Mouse (Mus musculus) embryo, embryonic 9.5 days (tissue): Measurements from ENCODE around the gene Dao.

Experiments used
- DNase-seq: peaks from one replicate; pipeline ENCODE4 v3.0.0-alpha.2; 2017; ENCODE audit errors: extremely low spot score

Gene Dao

GRCm38 (mm10) chr5:114067982-114068381 lies 64.5 kb downstream of the Dao start:
- no peak for DNase-seq

- DNase-seq = no peak
Measured at GRCm38 (mm10) chr5:114070858-114071257, 67.4 kb downstream of the Dao start.

GRCm38 (mm10) chr5:114072262-114072661 lies 68.8 kb downstream of the Dao start:
- peak; percentile 32 for DNase-seq
